Mouse (Mus musculus) testis, adult 2 months (tissue): Measurements from ENCODE around the gene 4930562C15Rik. TPM values are rescaled to one million over a fixed set of nuclear protein-coding genes. Genes with fewer than 3 reads are reported as not detected.

Experiments
- H3K27ac ChIP-seq: fragments of 200-500 bp; 2 replicates; pipeline ENCODE4 v1.5.1; 2012; ENCODE audit warnings: low read depth, low read length; ENCODE audit not compliant: control insufficient read depth, insufficient read depth
- H3K27me3 ChIP-seq: fragments of 200-500 bp; 2 replicates; pipeline ENCODE4 v1.6.1; 2012; ENCODE audit warnings: mild to moderate bottlenecking, low read length, moderate library complexity; ENCODE audit not compliant: control insufficient read depth, insufficient read depth
- H3K36me3 ChIP-seq: fragments of 200-500 bp; 2 replicates; pipeline ENCODE4 v1.6.1; 2012; ENCODE audit warnings: mild to moderate bottlenecking, low read length; ENCODE audit not compliant: control insufficient read depth, insufficient read depth
- H3K4me1 ChIP-seq: fragments of 200-500 bp; 2 replicates; pipeline ENCODE4 v1.6.1; 2012; ENCODE audit warnings: low read length; ENCODE audit not compliant: control insufficient read depth, insufficient read depth
- H3K4me3 ChIP-seq: fragments of 200-500 bp; 2 replicates; pipeline ENCODE4 v1.5.1; 2012; ENCODE audit warnings: low read depth, mild to moderate bottlenecking, low read length, moderate library complexity, mixed read lengths; ENCODE audit not compliant: control insufficient read depth
- CTCF ChIP-seq: fragments of 200-500 bp; IDR thresholded peaks from 2 replicates; pipeline ENCODE4 v1.5.1; 2012; ENCODE audit warnings: low read depth, mild to moderate bottlenecking, inconsistent platforms, low read length, moderate library complexity; ENCODE audit not compliant: control insufficient read depth, insufficient read depth, insufficient replicate concordance
- POLR2A ChIP-seq: fragments of 200-500 bp; IDR thresholded peaks from 2 replicates; pipeline ENCODE4 v1.6.1; 2012; ENCODE audit warnings: low read depth, mild to moderate bottlenecking, inconsistent platforms, low read length, moderate library complexity; ENCODE audit not compliant: control insufficient read depth
- polyA plus RNA-seq: library from polyadenylated mRNA; depleted of rRNA; stranded (reverse); fragments of >200 nt; gene quantifications from 2 replicates; pipeline ENCODE4 v1.2.3, GENCODE M21; 2012

4930562C15Rik gene
- polyA plus RNA-seq, 1 experiment: 55.3 TPM

GRCm38 (mm10) chr16:4905591-4905990, 70.4 kb downstream of the 4930562C15Rik start:
- no peaks in the 10 kb centered on the region for H3K27me3 ChIP-seq
- no peak overlapping the region for H3K27ac ChIP-seq
- no peaks in the 10 kb centered on the region for H3K4me1 ChIP-seq
- no peak for TF ChIP-seq POLR2A
- no peak for TF ChIP-seq CTCF
- no peak overlapping the region for H3K4me3 ChIP-seq
- H3K36me3 ChIP-seq: no peaks in the 10 kb centered on the region; the same call in none of the 2 replicates

- no peak for TF ChIP-seq CTCF
- TF ChIP-seq POLR2A: no peak
- H3K36me3 ChIP-seq: peaks cover under 1% of the 10 kb centered on the region
- no peaks in the 10 kb centered on the region for H3K4me1 ChIP-seq
- H3K27ac ChIP-seq: no peak overlapping the region
- no peak overlapping the region for H3K4me3 ChIP-seq
- H3K27me3 ChIP-seq: no peaks in the 10 kb centered on the region
Observed at GRCm38 (mm10) chr16:4906559-4906958, 71.3 kb downstream of the 4930562C15Rik start.

DNA sequence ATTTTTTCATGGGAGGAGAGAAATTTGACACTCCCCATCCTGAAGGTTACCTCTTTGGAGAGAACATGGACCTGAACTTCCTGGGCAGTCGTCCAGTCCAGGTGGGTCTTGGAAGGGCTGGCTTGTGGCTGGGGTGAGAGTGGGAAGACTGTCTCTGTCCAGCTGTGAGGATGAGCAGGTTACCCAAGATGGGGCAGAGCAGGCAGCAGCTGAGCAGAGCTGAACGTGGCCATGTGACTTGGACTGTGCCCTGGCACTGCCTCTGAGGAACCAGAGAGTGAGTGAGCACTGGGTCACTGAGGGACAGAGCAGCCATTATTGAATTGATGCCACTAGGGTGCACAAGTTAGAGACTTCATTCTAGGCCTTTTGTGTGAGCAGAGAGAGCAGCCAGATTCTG, 72.2 kb downstream of the 4930562C15Rik start:
- no peak for TF ChIP-seq CTCF
- TF ChIP-seq POLR2A: no peak
- H3K27me3 ChIP-seq: no peaks in the 10 kb centered on the region
- no peak overlapping the region for H3K27ac ChIP-seq
- no peak overlapping the region for H3K4me3 ChIP-seq
- H3K36me3 ChIP-seq: peaks cover 3% of the 10 kb centered on the region
- no peaks in the 10 kb centered on the region for H3K4me1 ChIP-seq

DNA sequence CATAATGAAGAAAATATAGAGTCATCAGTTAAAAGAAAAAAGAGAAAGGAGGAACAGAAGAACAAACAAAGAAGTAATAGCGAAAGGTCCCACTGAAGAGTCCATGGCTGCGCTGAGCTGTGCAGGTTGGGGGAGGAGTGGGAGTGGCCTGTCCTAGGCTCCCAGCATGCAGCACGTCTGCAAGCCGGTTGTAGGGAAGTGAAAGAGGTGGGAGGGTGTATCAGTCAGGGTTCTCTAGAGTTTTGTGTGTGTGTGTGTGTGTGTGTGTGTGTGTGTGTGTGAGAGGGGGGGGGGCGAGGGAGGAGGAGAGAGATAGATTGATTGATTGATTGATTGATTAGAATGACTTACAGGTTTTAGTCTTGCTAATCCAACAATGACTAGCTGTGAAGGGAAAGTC, 72.8 kb downstream of the 4930562C15Rik start:
- Histone ChIP-seq H3K4me1 (no peaks in the 10 kb centered on the region; the same call in 1 of the 2 replicates), H3K27ac (no peak overlapping the region), H3K36me3 (peaks cover 3% of the 10 kb centered on the region), H3K4me3 (no peak overlapping the region), H3K27me3 (no peaks in the 10 kb centered on the region)
- TF ChIP-seq POLR2A (no peak), CTCF (no peak)

DNA sequence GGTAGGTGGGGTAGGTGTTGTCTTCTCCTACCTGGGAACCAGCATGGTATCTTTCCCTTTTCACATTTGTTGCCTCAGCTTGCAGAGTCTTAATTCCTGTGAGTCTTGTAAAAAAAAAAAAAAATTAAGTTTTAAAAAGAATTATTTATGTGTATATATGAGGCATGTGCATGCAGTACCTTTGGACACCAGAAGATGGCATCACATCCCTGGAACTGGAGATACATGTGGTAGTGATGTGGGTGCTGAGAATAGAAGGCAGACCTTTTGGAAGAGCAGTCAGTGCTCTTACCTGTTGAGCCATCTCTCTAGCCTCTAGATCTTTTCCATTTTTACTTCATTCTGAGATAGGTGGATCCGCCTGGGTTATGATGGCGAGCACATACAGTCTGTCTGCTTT, 74.5 kb downstream of the 4930562C15Rik start:
- TF ChIP-seq POLR2A: no peak
- TF ChIP-seq CTCF: no peak
- peaks cover 3% of the 10 kb centered on the region for H3K36me3 ChIP-seq

DNA sequence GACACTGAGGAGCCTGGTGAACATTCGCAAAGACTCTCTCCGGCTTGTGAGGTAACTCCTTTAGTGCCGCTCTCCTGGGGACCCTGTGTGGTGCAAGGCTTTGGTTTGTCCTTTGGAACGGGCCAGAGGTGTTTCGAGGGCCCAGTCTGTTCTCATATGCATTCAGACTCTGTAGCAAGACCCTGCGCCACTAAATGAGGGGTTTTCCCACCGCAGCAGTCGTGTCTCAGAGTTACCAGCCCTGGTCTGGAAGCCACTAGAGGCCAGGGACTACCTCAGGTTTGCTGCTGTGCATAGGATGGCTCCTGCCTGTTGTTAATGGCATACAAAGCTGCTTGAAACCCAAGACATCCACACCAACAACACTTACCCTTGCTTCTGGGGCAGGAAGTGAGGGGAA, 75.5 kb downstream of the 4930562C15Rik start:
- H3K4me3 ChIP-seq: no peak overlapping the region
- peaks cover 3% of the 10 kb centered on the region; the same call in 1 of the 2 replicates for H3K4me1 ChIP-seq
- H3K27me3 ChIP-seq: no peaks in the 10 kb centered on the region
- TF ChIP-seq POLR2A: no peak
- no peak for TF ChIP-seq CTCF
- peaks cover 3% of the 10 kb centered on the region for H3K36me3 ChIP-seq
- H3K27ac ChIP-seq: no peak overlapping the region

More for the DNA sequence above, 74.5 kb downstream of the 4930562C15Rik start:
- no peak overlapping the region for H3K27ac ChIP-seq
- H3K4me3 ChIP-seq: no peak overlapping the region
- peaks cover 3% of the 10 kb centered on the region; the same call in 1 of the 2 replicates for H3K4me1 ChIP-seq
- H3K27me3 ChIP-seq: no peaks in the 10 kb centered on the region

DNA sequence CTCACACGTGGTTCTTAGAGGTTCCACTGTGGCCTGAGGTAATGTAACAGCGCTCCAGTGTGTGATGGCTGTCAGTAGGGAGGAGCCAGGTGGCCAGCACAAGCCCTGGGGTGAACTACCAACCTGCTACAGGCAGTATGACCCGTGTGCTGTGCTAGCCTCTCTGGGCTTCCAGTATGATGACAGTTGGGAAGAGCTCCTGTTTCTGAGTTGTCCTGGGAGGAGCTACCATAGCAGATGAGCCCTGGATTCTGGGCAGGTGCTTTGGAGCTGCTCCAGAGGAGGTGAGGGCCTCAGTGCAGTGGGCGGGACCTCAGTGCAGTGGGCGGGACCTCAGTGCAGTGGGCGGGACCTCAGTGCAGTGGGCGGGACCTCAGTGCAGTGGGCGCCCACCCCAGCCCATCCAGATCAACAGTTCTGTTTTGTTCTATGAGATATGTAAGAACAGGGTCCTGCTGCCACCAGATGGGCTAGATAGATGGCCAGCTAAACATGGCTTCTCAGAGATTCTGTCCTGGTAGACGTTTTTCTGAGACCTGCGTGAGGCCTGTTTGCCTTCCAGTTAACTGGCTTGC, 76.9 kb downstream of the 4930562C15Rik start:
- H3K4me1 ChIP-seq: peaks cover 3% of the 10 kb centered on the region; the same call in 1 of the 2 replicates
- no peak overlapping the region for H3K4me3 ChIP-seq
- no peaks in the 10 kb centered on the region for H3K27me3 ChIP-seq
- no peak overlapping the region for H3K27ac ChIP-seq
- TF ChIP-seq POLR2A (no peak), CTCF (no peak)
- peaks cover 3% of the 10 kb centered on the region for H3K36me3 ChIP-seq
